Mouse (Mus musculus) regulatory T cell (primary cell): ENCODE measurements around the gene Retreg1.

Experiments used
- in situ Hi-C: fragments of 300-600 bp; cut with MboI, MseI; formaldehyde crosslinking; loops from one replicate; pipeline ENCODE4 v1.15.1; 2025; ENCODE audit warnings: high pct_unique_total_duplicates

Gene Retreg1

DNA sequence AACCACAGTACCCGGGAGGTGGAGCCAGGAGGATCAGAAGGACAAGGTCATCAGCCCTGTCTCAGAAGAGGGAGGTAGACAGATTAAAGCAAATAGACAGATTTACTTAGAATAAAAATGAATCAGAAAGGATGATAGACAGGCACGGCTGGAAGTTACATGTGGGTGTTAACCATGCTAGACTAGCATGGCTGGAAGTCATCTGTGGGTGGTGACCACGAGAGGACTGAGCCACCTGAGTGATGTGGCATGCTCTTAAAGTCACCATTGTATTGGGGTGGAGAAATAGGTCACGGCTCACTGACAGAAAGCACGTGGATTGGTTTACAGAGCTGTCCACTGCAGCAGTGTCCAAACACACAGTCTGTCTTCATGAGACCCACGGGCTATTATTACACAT is 36.2 kb downstream of the Retreg1 start:
- in situ Hi-C loops, result no loop called here

DNA sequence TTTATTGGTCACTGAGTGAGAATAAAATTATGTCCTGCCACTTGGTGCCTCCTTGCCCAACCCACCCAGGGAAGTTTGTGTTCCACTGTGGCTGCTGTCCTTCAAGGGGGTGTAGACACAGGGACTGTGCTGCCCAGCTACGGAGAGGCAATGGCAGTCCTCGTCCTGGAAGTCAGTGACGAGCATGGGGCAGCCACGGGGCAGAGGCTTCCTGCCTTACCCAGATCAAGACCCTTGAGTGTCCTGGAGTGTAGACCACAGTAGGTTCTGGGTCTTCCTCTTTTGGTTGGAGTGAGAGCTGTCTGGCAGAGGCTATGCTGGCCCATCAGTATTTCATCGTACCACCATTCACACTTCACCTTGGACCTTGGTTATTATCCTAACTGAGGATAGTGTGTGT is 37.2 kb downstream of the Retreg1 start:
- in situ Hi-C loops, result no loop called here

DNA sequence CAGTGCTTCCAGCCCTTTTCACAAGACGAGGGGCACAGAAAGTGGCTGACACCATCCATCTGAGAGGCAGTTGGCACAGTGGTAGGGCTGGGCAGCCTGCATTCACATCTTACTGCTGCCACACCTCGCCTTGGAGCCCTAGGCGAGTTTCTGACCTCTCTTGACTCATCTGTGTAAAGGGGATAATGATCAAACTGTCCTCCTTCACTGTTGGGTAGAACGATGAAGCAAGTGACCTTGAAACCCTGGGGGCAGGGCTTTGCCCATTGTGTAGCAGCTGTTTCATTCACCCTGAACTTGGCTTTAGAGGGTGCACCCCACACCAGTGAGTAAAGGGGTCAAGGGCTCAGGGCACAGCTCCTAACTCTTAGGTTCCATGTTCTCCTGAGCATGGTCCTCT is 39.0 kb downstream of the Retreg1 start:
- in situ Hi-C loops, result no loop called here

DNA sequence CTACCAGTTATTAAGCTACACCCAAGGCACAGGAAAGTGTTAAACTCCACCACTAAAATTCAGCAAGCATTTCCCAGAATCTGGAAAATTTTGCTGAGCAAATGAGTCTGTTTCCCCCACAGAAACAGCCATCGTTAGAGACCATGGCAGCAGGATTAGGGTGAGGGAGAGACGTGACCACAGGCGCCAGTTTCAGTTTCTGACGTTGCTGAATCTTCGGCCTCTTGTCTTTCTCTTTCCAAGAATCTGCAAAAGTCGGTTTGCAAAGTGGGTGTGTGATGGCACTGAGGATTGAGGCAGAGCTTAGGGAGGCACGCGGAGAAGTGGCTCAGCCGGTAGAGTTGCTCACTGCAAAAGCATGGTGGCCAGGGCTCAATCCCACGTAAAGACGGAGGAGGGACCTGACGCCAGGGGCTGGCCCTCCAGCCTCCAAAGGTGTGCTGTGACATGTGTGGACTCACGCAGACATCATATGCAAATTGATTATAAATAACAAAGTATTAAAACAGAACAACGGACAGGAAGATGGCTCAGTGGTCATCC is 41.5 kb downstream of the Retreg1 start:
- in situ Hi-C loops, result no loop called here

DNA sequence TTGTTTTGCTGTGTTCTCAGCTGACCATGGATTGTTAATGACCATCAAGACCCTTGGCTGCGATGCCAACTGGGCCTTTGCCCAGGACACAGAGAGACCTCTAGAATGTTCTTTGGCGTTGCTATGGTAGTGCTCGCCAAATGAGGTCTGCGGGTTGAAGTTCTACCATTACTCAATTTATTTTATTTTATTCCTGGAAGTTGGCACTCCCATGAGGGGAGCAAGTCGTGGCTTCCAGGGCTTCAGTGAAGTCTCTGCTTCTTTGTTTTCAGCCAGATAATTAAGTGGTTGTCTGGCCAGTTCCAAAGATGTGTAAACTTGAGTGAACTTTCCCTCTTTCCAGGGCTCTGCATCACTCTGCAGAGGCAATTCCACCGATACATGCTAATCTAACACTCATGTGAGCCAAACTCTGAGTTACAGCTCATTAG is 43.6 kb downstream of the Retreg1 start:
- in situ Hi-C loops, result no loop called here

DNA sequence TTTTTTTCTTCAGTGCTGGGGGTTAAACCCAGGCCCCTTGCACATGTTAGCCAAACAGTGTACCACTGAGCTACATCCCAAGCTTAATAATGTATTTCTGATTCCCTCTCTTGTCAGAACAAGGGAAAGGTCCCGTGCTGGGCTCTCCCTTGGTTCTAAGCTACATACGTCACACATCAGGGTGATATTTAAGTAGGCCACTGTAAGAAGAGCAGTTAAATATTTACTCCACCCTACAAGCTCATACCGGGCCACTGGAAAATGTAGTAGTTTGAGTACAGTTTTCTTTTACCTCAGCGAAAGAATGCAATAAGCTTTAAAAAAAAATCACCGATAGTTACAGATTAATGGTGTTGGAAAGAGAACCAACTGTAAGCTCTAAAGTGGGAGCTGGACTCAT is 46.9 kb downstream of the Retreg1 start:
- in situ Hi-C loops, result no loop called here

DNA sequence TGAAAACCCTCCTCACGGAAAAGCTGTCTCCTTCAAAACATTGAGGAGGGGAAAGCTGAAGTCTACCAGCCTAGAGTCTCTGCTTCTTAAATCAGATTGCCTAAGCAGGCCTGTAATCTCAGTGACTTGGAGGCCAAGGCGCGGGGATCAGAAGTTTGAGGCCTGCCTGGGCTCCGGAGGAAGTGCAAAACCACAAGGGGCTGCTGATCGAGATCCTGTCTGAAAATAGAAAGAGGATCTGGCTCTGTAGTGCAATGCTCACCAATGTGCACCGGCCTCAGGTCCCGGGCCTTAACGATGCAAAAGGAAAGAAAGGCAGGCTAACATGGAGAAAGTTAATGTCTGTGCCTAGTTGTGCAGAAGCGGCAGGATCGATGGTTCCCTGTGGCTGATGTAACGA is 48.6 kb downstream of the Retreg1 start:
- in situ Hi-C loops, result no loop called here

DNA sequence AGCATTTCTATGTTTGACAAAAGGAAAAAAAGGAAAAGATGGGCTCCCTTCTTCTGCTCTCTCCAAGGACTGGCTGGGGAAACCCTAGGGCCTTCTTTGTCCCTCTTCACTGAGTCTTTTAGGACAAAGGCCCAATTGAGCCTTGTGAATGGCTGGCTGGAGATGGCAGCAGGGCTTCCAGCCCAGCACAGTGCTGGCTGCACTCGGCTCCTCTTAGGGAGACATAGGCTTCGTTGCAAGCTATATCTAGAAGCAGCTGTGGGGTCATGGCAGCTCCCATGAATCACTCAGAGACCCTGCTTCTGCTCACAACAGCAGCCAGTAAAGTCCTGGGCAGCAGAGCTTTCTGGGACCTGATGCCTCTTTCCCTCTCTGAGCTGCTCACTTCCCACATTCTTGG is 50.3 kb downstream of the Retreg1 start:
- in situ Hi-C loops, result no loop called here

DNA sequence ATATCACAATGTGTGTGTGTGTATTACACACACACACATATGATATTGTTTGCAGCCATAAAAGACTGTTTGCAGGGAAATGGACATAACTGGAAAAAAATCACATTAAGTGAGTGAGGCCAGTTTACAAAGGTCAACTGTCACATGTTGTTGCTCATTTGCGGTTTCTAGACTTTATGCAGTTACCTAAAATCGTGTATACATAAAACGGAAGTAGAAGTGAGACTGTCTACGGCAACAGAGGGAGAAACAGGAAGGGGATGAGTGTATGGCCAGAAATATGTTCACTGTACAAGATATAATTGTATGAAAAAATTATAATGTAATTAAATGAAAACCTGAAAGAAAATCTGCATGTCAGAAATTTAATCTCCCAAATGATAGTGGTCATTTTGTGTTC is 53.8 kb downstream of the Retreg1 start:
- in situ Hi-C loops, result no loop called here

DNA sequence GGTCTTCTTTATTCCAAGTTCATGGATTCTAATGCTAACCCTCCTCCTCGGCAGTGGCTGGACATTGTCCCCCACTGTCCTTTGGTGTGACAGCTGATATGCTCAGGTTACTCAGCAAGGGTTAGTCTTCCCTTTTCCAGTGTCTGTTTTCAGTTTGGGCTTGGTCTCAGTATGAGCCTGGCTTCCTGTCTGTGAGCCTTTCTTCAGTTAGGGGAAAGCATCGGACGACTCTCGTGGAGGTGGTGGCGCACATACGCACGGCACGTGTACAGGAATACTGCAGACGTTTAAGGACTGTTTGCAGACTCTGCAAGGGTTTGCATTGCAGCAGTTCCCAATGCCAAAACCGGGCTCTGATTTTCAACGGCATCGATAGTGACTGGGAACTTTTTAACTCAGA is 54.6 kb downstream of the Retreg1 start:
- in situ Hi-C loops, result no loop called here

DNA sequence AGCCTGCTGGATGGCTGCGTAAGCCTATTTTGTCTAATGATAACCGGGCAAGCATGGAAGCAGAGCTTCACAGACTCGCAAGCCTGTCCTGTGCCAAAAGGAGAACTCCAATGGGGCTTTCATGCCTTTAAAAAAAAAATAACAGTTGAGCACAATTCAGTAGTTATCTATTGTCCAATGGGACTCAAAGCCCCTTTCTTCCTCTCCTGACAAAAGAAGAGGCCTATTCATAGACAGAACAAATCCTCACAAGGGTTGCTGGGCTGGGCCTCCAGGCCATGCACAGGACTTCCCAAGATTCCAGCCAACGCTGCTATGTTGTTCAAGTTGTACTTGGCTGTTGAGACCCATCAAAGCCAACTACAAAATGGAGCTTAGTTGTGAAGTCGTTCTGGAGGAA is 56.0 kb downstream of the Retreg1 start:
- in situ Hi-C loops, result no loop called here

DNA sequence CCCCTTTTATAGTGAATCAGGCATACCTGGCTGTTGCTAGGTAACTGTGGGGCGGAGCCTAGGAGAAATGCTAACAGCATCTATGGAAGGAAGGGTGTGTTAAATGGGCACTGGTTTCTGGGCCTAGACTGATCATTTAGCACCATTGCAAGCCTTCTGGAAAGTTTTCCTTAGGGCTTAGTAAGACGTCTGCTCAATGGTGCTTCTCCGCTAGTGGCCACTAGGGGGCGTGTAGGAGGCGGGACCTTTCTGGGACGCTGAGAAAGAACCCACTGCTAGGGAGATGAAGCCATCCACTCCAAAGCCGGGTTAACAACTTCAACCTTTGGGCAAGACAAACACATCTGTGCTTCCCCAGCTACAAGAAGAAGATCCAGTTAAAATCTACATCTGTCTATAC is 57.6 kb downstream of the Retreg1 start:
- in situ Hi-C loops, result no loop called here

DNA sequence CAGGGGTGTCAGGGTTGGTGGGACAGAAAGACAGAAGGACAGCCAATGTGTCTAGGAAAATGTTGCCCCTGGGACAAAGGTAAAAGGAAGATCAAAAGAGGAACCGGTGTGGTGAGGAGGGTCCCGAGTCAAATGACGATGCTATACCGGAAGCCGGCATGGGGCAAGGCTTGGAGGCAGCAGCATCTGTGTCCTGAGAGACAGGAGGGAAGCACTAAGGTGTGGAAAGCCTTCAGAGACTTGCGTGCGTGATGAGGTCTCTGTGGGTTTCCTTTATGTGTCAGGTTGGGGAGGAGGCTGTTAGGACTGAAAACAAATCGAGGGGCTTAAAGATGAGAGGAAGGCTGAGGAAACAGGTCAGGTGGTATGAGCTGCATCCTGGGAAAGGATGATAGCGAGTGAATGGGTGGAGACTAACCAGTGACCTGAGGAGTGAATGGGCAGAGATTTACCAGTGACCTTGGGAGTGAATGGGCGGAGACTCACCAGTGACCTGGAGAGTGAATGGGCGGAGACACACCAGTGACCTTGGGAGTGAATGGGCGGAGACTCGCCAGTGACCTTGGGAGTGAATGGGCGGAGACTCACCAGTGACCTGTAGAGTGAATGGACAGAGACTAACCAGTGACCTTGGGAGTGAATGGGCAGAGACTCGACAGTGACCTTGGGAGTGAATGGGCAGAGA is 60.1 kb downstream of the Retreg1 start:
- in situ Hi-C loops, result no loop called here

DNA sequence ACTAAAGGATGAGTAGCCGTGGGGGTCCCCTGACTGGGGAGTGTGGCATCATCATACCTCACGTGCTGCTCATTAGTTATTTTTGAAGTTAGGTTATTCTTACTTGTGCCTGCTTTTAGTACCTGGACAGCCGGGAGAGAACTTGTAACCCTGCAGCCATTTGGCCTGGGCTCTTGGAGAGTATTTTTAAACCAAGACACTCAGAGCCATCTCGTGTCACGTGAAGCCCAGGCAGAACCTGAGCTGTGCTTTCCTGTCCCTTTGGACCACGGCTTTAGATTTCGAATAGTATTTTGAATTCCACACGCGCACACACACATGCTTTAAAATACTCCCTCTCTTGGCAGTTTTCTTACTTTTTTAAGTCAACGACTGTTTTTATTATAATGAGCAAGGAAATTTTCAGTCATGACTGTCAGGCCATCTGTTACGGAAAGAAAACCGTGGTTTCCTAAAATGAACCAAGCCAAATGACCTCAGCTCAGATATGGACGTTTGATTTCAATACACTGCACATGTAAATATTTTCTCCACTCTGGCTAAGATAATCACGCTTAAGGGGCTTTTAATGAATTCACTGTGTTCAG is 61.5 kb downstream of the Retreg1 start:
- in situ Hi-C loops, result no loop called here

DNA sequence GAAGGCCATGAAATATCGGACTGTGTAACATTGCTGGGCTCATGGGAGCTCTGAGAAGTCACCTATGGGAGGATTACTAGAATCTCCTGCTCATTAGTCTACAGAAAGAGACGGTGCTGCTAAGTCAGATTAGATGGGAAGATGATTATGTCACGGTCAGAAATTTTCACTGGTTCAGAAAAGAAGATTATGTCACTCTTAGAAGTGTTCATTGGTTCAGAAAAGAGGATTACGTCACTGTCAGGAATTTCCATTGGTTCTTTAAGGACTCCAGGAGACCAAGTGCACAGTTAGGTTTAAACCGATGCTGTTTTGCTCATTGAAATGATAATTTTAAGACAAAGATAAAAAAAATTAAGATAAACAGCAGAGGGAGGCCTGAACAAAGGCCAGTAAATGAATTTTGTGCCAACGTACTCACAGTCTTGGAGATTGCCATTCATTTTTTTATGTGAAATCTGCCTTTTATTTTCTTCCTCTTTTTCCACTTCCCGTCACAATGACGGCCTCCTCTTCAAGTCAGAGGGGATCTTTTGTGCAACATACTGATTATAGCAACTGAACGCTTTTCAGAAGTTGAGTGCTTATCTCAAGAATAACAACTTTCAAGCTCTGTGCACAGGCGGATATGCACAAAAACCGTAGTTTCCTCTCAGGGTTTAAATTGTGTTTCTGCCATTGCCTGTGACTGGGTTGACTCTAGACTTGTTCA is 67.0 kb downstream of the Retreg1 start:
- in situ Hi-C loops, result no loop called here

DNA sequence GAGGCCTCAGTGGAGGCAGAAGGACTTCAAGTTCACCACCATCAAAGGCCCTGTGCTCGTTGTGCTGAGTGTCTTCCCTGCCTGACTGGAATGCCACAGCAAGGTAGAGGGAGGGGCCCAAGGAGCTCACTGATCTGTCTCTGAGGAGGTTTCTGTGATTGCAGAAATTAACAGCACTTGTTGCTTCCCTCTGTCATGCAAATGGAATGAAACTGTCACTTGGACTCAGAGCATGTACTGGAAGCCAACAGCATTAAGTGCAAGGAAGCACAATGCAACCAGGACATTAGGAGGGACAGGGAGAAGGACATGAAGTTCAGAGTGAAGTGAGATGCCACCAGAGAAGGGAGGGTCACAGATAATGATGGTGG is 67.5 kb downstream of the Retreg1 start:
- in situ Hi-C loops, result no loop called here

DNA sequence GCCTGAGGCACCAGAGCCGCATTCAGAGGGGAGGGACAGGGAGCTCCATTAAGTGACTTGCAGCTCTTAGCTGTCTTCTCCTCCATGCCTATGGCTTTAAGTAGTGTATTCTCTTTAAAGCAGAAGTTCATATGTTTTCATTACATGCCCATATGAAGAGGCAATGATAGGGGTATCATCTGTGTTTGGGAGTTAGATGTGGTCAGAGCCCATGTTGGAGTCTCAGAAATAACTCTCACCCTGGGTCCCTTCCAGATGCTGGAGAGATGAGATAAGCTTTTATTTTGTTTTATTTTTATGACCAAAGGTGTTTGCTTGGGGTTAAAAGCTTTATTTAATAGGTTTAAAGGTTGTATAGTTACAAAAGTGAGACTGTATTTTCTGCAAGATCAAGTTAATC is 67.9 kb downstream of the Retreg1 start:
- in situ Hi-C loops, result no loop called here

DNA sequence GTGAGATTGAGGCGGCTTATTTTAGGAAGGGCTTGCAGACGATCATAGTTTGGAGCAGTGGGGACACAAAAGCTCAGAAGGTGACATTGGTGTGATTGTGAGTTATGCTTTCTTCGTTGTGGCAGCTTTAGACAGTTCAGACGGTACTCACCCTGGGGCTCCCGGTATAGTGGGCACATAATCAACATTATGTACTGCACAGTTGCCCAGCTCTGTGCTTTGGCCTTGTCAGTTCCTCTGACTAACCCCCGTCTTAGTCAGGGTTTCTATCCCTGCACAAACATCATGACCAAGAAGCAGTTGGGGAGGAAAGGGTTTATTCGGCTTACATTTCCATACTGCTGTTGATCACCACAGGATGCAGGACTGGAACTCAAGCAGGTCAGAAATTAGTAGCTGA is 69.9 kb downstream of the Retreg1 start:
- in situ Hi-C loops, result no loop called here

DNA sequence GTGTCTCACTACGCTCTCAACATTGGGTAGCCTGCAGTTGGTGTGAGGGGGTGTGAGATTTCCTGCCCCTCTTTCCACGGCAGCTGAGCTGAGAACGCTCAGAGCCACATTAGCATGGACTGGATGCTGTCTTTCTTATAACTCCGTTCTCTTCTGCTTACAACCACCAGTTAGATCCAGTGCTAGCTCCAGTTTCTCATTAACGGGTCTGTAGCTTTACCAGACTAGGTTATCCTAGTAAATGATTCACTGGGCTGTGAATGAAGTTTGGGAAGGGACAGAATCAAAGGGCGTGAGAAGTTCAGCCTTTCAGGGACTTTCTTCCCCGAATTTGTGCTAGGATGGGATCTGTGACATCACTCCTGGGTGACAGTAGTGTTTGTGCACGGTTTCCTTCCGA is 70.7 kb downstream of the Retreg1 start:
- in situ Hi-C loops, result no loop called here

DNA sequence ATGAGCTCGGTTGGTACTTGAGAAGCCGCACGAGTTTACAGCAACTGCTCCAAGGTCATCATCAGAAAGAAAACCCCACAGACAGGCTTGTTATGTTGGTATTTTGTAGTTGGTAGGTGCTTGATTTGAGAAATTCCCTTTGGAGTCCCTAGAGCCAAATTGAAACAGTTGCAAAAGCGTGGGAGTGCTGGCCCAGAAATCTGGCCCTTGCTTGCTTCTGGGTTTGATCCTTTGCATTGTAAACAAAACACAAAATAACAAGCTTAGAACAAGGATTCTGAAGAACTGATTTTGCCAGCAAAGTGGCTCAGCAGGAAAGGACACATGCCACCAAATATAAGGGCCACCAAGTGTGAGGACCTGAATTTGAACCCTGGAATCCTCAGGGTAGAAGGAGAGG is 71.2 kb downstream of the Retreg1 start:
- in situ Hi-C loops, result no loop called here

DNA sequence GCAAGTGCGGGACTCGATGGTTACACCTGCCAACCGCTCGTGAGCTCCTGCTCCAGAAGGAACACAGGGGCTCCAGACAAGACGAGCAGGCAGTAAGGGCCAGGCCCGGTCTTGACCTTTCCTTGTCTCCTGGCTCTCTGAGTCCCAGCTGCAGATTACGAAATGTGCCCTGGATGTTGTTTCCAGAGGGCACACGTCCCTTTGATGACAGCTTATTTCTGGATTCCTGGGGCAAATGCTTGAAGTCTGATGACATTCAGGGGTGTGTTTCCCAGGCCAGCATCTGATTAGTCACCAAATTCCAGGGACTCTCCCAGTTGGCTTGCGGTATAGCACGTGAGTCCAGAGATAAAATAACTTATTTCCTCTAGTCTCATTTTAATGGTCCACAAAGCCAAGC is 72.0 kb downstream of the Retreg1 start:
- in situ Hi-C loops, result no loop called here

DNA sequence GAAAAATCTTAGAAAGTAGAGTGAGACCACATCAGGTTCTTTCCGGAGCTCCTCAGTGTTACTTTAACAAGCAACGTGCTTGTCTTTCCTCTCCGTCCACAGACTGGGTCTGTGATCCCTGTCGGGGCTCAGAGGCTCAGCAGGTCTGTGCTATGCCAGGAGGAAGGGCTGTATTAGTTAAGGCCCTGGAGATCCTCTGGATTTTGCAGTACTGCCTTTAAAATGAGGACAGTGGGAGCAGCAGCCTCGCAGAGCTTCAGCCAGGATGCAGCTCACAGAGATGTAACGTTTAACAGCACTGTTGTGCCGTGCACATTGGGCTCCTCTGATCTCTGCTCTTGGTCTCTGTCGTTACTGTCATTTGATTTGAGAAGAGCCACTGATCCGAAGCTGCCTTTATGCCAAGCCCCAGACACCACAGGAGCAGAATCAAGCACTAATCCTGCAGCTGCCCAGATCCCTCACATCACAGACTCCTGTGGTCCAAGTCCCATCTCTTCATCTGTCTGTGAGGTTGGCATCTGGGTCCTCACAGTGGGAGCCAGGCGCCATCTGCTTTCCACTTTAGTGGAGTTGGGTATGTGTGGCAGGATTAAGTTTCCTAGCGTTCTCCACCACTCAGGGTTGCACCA is 72.7 kb downstream of the Retreg1 start:
- in situ Hi-C loops, result no loop called here

DNA sequence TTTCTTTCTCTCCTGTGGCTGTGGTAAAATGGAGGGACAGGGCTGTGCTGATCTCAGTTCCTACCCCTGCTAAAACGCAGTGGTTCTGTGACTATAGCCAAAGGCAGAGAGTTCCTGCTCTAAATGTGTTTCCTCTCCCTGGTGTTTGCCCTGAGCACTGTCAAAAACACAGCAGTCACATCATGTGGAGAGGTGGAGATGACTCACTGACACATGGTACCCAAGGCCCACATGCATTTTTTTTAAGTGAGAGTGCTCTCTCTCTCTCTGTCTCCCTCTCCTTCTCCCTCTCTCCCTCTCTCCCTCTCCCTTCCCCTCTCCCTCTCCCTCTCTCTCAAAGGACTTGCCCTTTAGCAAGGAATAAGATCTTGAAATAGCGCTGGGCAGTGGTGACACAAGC is 73.3 kb downstream of the Retreg1 start:
- in situ Hi-C loops, result no loop called here
